Mouse (Mus musculus): ENCODE data around the gene Irf8.
"Not testable (repeated sequence)": the region's sequence is repeated elsewhere in the genome, so short reads cannot be mapped to it uniquely, and the experiment has no call there.

Irf8 gene

GRCm38 (mm10) chr8:120719586-120720236 lies 16.4 kb upstream of the Irf8 start:
- in situ Hi-C loops (cut with MboI, MseI): no loop called here

DNA sequence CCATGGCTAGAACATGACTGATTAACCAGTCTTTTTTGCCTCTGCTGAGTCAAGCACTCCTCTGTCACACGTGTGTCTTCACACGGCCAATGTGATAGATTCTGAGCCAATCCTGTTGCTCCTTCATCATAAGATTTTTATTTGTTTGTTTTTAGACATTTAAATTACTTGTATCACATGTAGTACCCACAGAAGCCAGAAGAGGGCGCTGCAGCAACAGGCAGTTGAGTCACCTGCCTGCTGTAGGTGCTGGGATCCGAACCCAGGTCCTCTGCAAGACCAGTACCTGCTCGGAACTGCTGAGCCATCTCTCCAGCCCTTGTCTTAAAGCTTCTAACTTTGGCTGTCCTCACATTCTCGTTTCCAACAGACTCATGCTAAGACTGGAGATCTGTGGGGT lies 13.1 kb upstream of the Irf8 start:
- in situ Hi-C loops (cut with MboI, MseI): no loop called here

GRCm38 (mm10) chr8:120724096-120724495 lies 12.1 kb upstream of the Irf8 start:
- in situ Hi-C loops (cut with MboI, MseI): not testable (repeated sequence)

DNA sequence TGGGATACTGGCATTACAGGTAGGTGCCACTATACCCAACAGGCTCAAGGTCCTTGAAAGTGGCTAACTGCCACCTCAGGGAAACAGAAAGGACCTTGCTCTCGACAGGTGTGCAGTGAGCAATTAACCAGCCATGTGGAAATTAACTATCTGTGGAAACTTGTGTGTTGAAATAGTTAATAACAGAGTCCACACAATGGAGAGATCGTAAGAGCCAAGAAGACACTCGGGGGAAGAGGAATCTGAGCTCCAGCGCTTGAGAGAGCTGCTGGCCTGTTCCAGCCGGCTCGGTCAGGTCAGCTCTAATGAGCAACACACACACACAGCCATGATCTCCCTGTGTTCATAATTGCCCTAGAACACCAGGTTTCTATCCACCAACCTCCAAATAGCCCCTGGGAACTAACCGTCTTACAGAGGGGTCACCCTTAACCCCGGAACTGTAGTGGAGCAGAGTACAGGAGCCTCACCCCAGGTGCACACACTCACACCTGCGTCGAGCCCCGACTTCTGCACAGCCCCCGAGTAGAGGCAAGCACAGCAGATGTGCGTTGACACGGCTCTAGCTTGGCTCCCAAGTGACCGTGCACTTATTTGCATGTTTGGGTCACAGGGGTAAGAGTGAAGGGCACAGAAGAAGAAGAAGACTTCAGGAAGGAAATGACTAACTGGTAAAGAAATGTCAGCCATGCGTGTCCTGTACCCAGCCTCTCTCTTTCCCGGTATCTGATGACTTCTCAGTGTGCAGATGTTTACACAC lies 11.2 kb upstream of the Irf8 start:
- in situ Hi-C loops (cut with MboI, MseI): no loop called here

GRCm38 (mm10) chr8:120725576-120725950 lies 10.6 kb upstream of the Irf8 start:
- in situ Hi-C loops (cut with MboI, MseI): no loop called here

DNA sequence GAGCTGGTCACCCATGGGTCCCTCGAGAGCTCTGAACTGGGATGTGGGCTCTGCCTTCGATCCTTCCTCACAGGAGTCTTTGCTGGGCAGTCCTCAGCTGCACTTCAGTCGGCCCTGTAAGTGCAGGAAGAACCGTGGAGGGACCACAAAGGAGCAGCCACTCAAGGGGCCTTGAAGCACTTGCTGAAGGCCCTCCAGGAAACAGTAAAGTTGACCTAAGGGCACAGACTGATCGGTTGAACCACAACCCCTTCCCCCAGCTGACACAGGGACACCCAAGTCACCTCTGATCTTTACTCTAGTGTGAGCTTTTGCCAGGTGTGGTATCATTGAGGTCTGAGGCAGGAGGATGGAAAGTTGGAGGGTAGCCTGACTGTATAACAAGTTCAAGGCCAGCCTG lies 10.1 kb upstream of the Irf8 start:
- in situ Hi-C loops (cut with MboI, MseI): no loop called here

- in situ Hi-C loops (cut with MboI, MseI): no loop called here
Measured at GRCm38 (mm10) chr8:120728488-120729160, 7.5 kb upstream of the Irf8 start.

GRCm38 (mm10) chr8:120731582-120731981 lies 4.6 kb upstream of the Irf8 start:
- in situ Hi-C loops (cut with MboI, MseI): loop anchor here (5.0 kb wide), 1 partner anchor 39 kb away; no protein-coding TSS in a partner anchor

DNA sequence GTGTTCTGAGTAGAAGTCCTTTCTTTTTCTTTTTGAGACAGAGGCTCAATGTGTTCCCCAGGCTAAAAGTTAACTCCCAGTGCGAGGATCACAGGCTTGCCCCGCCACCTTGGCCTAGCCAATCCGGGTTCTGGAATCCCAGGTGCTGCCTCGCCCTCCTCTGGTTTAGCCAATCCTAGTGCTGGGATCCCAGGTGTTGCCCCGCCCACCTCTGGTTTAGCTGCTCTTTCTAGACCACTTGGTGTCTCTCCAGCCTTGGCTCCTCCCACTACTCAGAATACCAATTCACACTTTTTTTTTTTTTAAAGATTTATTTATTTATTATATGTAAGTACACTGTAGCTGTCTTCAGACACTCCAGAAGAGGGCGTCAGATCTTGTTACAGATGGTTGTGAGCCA lies 4.1 kb upstream of the Irf8 start:
- in situ Hi-C loops (cut with MboI, MseI): loop anchor here (5.0 kb wide), 1 partner anchor 40 kb away; no protein-coding TSS in a partner anchor

DNA sequence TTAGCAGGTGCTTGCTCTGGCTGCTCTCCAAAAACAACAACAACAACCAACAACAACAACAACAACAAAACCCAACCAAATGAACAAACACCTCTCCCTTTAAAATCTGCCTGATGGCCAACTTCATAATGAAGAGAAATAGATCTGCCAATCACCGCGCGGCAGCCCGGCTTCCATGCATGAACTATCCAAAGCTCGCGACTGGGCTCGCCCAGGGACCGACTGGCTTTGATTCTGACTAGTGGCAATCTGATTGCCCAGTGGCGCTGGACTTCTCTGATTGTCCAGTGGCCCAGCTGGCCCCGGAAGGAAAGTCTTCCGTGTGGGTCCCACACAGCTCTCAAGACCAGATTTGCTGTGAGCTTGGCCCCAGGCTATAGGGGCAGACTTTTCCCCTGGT lies 328 bp downstream of the Irf8 start:
- in situ Hi-C loops (cut with MboI, MseI): no loop called here

DNA sequence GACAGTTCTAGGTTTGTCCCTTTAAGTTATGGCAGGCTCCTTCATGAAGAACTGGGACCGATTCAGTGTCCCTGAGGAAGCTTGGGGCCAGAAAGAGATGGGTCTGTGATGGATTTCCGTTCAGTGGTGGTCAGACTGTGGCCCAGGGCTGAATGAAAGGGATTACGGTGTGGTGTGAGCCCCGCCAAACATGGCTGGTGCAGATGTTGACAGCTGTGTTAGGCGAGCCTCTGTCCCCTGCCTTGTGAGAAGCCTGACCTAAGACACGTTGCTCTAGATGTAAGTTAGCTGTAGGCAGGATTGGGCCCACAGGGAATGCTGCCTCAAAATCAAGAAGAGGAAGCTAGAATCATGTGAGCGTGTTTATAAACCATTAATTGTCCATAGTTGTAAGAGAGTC lies 1.0 kb downstream of the Irf8 start:
- in situ Hi-C loops (cut with MboI, MseI): no loop called here

- in situ Hi-C loops (cut with MboI, MseI): no loop called here
Measured at GRCm38 (mm10) chr8:120738771-120739170, 2.6 kb downstream of the Irf8 start.

- in situ Hi-C loops (cut with MboI, MseI): no loop called here
Measured at GRCm38 (mm10) chr8:120739526-120739925, 3.4 kb downstream of the Irf8 start.

- in situ Hi-C loops (cut with MboI, MseI): no loop called here
Measured at GRCm38 (mm10) chr8:120740579-120740978, 4.4 kb downstream of the Irf8 start.

- in situ Hi-C loops (cut with MboI, MseI): no loop called here
Measured at GRCm38 (mm10) chr8:120741001-120741400, 4.8 kb downstream of the Irf8 start.

GRCm38 (mm10) chr8:120741815-120742530 lies 5.8 kb downstream of the Irf8 start:
- in situ Hi-C loops (cut with MboI, MseI): no loop called here

DNA sequence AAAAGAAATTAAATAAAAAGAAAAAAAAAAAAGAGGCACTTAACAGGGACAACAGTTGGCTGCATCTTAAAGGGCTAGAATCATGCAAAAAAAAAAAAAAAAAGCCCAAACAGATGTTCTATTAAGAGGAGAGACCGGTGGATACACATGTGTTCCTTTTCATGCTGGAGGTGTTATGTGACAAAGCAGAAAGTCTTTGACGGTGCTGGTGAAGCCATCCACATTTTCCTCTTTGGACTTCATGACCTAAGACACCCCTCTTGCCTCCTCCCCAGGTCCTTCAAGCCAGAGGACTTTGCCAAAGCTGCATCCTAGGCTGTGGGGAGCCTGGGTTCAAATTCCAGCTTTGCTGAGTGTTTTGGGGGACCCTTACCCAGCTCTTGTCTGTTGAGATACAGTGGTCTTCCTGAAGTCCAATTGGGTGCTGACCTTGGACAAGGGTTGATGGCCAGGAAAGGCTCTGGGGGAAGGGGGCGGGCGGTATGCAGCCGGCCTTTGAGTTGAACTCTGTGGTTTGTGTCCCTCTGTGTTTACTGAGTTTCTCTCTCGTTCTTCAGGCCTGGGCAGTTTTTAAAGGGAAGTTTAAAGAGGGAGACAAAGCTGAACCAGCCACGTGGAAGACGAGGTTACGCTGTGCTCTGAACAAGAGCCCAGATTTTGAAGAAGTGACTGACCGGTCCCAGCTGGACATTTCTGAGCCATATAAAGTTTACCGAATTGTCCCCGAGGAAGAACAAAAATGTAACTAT lies 7.2 kb downstream of the Irf8 start:
- in situ Hi-C loops (cut with MboI, MseI): no loop called here

DNA sequence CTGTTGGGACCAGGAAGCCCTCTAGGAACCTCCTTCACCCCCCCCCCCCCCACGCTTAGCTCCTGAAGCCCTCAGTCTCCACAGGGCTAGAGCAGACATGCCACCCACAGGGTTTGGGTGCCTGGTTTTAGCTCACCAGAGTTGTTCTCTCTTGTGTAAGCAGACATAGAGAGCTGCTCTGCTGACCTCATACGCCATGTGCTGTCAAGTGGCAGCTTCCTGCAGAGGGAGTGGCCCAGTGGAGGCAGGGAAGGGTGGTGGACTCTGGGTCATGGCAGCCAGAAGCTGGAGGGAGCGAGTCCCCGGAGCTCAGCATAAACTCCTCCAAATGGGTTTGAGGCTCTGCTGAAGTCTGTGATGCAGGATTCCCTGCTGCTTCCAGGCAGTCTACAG lies 7.7 kb downstream of the Irf8 start:
- in situ Hi-C loops (cut with MboI, MseI): no loop called here

GRCm38 (mm10) chr8:120744448-120744847 lies 8.3 kb downstream of the Irf8 start:
- in situ Hi-C loops (cut with MboI, MseI): no loop called here

DNA sequence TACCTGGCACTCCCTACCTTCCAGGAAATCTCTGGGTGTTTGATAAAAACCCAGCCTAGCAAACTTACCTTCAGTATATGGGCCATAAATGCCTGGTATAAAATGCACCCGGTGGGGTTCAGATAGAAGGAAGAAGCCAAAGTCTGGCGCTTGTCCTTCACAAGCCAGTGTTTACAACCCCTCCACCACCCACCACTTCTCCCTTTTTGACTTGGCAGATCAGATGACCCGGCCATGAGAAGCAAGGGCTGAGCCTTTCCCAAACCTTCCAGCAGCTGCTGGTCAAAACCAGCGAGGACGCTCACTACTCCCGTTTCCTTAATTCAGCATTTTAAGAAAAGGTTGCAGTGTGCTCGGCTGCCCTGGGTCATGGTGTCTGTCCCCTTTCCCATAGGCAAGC lies 9.1 kb downstream of the Irf8 start:
- in situ Hi-C loops (cut with MboI, MseI): no loop called here

GRCm38 (mm10) chr8:120746007-120746701 lies 10.0 kb downstream of the Irf8 start:
- in situ Hi-C loops (cut with MboI, MseI): no loop called here

Measured in regulatory T cell (primary cell).